Mouse (Mus musculus) G1E (cell line): ENCODE data around the gene Apoa4.

Source experiments
- CTCF ChIP-seq: IDR thresholded peaks from 2 replicates; pipeline ENCODE4 v1.5.1; 2012; ENCODE audit warnings: low read depth, low read length, inconsistent platforms, mixed read lengths
- GATA1 ChIP-seq: IDR thresholded peaks from 2 replicates; pipeline ENCODE4 v1.6.1; 2012; ENCODE audit warnings: borderline replicate concordance, low read length, inconsistent platforms, mixed read lengths
- GATA2 ChIP-seq: IDR thresholded peaks from 2 replicates; pipeline ENCODE4 v1.6.1; 2012; ENCODE audit warnings: low read depth, low read length, inconsistent platforms, borderline replicate concordance
- POLR2AphosphoS5 ChIP-seq: IDR thresholded peaks from 2 replicates; pipeline ENCODE4 v1.6.1; 2012; ENCODE audit warnings: low read depth, low read length, inconsistent platforms; ENCODE audit not compliant: insufficient replicate concordance
- TAL1 ChIP-seq: conservative IDR thresholded peaks from 2 replicates; pipeline ENCODE4 v1.6.1; 2012; ENCODE audit warnings: low read depth, low read length, inconsistent platforms, mixed read lengths

- no peak for TF ChIP-seq CTCF
- TF ChIP-seq TAL1 = 0 out of 2 replicates have a peak, but pooled peaks have one; percentile 19
- no peak for TF ChIP-seq GATA1
- no peak for TF ChIP-seq POLR2AphosphoS5
- no peak for TF ChIP-seq GATA2
These were observed 24.9 kb upstream of the Apoa4 start for GRCm38 (mm10) chr9:46215338-46216322.
